Mouse (Mus musculus) limb, embryonic 11.5 days (tissue): ENCODE measurements at regions not wholly inside any gene's neighbourhood (a gene's known extent, or its start where the extent isn't known, plus 50 kb on each side); places are given as distances from the start of the nearest gene placed in this dataset.

ENCODE experiments used
- ATAC-seq: fragments of 200-750 bp; cut with Nextera tagmentation; 2 replicates; pipeline ENCODE4 v1.8.0; 2017; ENCODE audit warnings: low read depth; ENCODE audit not compliant: insufficient number of reproducible peaks, low FRiP score, low TSS enrichment
- DNase-seq: peaks from one replicate; pipeline ENCODE4 v3.0.0-alpha.2; 2015; ENCODE audit warnings: low spot score
- H3K27ac ChIP-seq: fragments of 300-500 bp; sonication (generic); replicated peaks from 2 replicates; pipeline ENCODE4 v1.5.1; 2014; ENCODE audit warnings: low read depth, mild to moderate bottlenecking, low read length
- H3K27me3 ChIP-seq: fragments of 300-500 bp; sonication (generic); 2 replicates; pipeline ENCODE4 v1.6.1; 2014; ENCODE audit warnings: mild to moderate bottlenecking, low read length, mixed read lengths; ENCODE audit not compliant: control insufficient read depth, insufficient read depth
- H3K36me3 ChIP-seq: fragments of 300-500 bp; sonication (generic); 2 replicates; pipeline ENCODE4 v1.6.1; 2014; ENCODE audit warnings: mild to moderate bottlenecking, low read length, moderate library complexity, mixed read lengths; ENCODE audit not compliant: control insufficient read depth, insufficient read depth
- H3K4me1 ChIP-seq: fragments of 300-500 bp; sonication (generic); 2 replicates; pipeline ENCODE4 v1.6.1; 2014; ENCODE audit warnings: low read length, mixed read lengths; ENCODE audit not compliant: control insufficient read depth, insufficient read depth
- H3K4me2 ChIP-seq: fragments of 300-500 bp; sonication (generic); 2 replicates; pipeline ENCODE4 v1.6.1; 2014; ENCODE audit warnings: low read depth, mild to moderate bottlenecking, moderate library complexity; ENCODE audit not compliant: severe bottlenecking
- H3K4me3 ChIP-seq: fragments of 300-500 bp; sonication (generic); 2 replicates; pipeline ENCODE4 v1.5.1; 2014; ENCODE audit warnings: low read depth, low read length
- H3K9ac ChIP-seq: fragments of 300-500 bp; sonication (generic); 2 replicates; pipeline ENCODE4 v1.6.1; 2014; ENCODE audit warnings: mild to moderate bottlenecking, low read length
- H3K9me3 ChIP-seq: fragments of 300-500 bp; sonication (generic); 2 replicates; pipeline ENCODE4 v1.6.1; 2016; ENCODE audit warnings: low read length; ENCODE audit not compliant: control insufficient read depth
- WGBS: fragments of 180-500 bp; shearing (Covaris S2); extraction: QIAGEN DNeasy Blood & Tissue Kit; methylation state at CpG from one replicate; pipeline ENCODE4 v1.1.7; 2014; 5-methylcytosine and 5-hydroxymethylcytosine counted together

DNA sequence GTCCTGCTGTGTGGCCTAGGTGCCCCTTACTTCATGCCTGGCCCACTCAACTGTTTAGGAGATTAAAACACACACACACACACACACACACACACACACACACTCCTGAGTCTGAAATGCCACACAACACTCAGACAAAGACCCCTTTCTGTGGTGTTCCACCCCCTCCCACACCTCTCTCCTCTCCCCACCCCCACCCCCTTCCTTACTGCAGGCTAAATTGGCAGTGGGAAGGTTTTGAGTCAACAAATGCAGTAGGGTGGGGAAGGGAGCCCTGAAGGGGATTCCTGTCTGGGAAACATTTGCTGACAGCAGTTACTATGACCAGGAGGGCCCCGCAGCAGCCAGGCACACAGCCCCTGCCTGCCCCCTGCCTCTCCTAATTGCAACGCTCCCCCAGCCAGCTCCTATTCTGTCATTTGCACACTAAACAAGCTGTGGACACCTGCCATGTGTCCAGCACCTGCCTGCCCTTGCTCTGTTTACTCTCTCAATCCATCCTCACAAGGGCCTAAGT lies 69.5 kb downstream of the Ephb3 start:
- peak; percentile 76 for DNase-seq
- no peak overlapping the region for H3K4me2 ChIP-seq
- no peak overlapping the region for H3K9ac ChIP-seq
- peaks cover 44% of the 10 kb centered on the region for H3K4me1 ChIP-seq
- peak; percentile 79 for ATAC-seq
- H3K9me3 ChIP-seq = no peaks in the 10 kb centered on the region; the same call in 1 of the 2 replicates
- no peak overlapping the region for H3K4me3 ChIP-seq
- H3K27ac ChIP-seq = peak overlapping the region; percentile 75
- H3K36me3 ChIP-seq = no peaks in the 10 kb centered on the region
- WGBS = 0% methylated on average over 2 of the region's 2 CpGs
- no peaks in the 10 kb centered on the region for H3K27me3 ChIP-seq

DNA sequence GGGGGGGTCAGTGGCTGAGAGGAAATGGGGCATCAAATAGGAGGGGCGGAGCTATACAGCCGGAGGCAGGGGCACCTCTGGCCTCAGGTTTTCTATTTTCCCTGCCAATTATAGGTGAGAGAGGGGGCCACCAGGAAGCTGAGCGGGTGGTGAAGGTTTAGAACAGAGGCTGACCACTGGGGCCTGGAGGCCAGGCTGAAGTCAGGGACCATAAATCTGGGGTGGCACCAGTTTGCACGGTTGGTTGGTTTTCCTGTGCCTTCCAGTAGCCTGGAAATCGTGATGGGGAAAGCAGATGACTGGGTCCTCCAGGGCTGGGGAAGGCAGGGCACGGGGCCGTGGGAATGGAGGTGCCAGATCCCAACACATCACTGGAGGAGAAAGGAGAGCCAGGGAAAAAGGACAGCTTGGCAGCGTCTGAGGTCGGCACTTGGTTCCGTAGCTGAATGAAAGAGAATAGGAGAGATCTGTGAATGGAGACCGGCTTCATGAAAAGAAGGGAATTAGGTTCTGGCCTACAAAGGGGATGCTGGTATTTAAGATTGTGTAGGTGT lies 73.3 kb downstream of the Ephb3 start:
- no peak for DNase-seq

DNA sequence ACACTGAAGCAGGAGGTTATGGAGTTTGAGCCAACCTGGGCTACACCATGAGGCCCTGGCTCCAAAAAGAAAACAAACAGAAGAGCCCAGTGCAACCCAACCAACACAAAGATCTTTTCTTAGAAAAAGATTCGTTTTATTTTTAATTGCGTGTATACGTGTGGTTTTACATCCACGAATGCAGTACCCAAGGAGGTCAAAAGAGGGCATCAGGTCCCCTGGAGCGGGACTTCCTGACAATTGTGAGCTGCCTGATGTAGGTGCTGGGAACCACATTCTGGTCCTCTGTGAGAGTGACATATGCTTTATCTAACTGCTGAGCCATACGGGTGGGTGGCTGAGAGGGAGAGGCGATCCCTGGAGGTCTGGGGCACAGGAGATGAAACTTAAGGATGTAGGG lies 73.8 kb downstream of the Ephb3 start:
- no peak overlapping the region for H3K4me3 ChIP-seq
- ATAC-seq = no peak
- no peaks in the 10 kb centered on the region for H3K27me3 ChIP-seq
- peaks cover 49% of the 10 kb centered on the region for H3K4me1 ChIP-seq
- H3K36me3 ChIP-seq = no peaks in the 10 kb centered on the region
- no peak for DNase-seq
- H3K4me2 ChIP-seq = no peak overlapping the region
- no peak overlapping the region for H3K9ac ChIP-seq
- H3K27ac ChIP-seq = no peak overlapping the region
- no peaks in the 10 kb centered on the region; the same call in 1 of the 2 replicates for H3K9me3 ChIP-seq
- 97% methylated on average over 7 of the region's 7 CpGs for WGBS

More for the DNA sequence above, 73.3 kb downstream of the Ephb3 start:
- H3K4me2 ChIP-seq = no peak overlapping the region
- no peak overlapping the region for H3K27ac ChIP-seq
- 58% methylated on average over 11 of the region's 11 CpGs for WGBS
- ATAC-seq = no peak
- H3K4me1 ChIP-seq = peaks cover 48% of the 10 kb centered on the region
- H3K9ac ChIP-seq = no peak overlapping the region
- no peak overlapping the region for H3K4me3 ChIP-seq
- H3K9me3 ChIP-seq = no peaks in the 10 kb centered on the region; the same call in 1 of the 2 replicates
- H3K27me3 ChIP-seq = no peaks in the 10 kb centered on the region
- no peaks in the 10 kb centered on the region for H3K36me3 ChIP-seq

DNA sequence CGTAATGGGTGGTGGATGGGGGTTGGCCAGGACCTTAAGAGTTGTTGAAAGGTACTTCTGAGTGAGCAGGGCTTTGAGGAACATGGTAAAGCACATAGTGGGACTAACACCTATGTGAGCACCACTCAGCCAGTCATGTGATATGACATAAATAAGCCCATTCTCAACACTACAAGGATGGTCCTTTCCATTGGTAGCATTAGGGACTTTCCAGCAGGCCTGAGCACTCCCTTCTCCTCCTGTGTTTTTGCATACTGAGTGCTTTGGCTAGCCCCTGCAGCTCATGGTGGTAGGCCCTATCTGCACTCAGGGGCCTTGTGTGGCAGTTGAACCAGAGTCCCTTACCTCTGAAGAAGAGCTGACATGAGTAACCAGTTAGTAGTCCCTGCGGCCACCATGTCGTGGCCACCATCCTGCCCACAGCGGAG lies 75.7 kb downstream of the Ephb3 start:
- H3K27me3 ChIP-seq = no peaks in the 10 kb centered on the region
- no peak for ATAC-seq
- no peaks in the 10 kb centered on the region for H3K36me3 ChIP-seq
- no peaks in the 10 kb centered on the region; the same call in 1 of the 2 replicates for H3K9me3 ChIP-seq
- no peak overlapping the region; the same call in 1 of the 2 replicates for H3K27ac ChIP-seq
- H3K4me1 ChIP-seq = peaks cover 39% of the 10 kb centered on the region
- DNase-seq = no peak
- no peak overlapping the region for H3K4me3 ChIP-seq
- no peak overlapping the region for H3K4me2 ChIP-seq
- 73% methylated on average over 4 of the region's 4 CpGs for WGBS
- H3K9ac ChIP-seq = no peak overlapping the region

DNA sequence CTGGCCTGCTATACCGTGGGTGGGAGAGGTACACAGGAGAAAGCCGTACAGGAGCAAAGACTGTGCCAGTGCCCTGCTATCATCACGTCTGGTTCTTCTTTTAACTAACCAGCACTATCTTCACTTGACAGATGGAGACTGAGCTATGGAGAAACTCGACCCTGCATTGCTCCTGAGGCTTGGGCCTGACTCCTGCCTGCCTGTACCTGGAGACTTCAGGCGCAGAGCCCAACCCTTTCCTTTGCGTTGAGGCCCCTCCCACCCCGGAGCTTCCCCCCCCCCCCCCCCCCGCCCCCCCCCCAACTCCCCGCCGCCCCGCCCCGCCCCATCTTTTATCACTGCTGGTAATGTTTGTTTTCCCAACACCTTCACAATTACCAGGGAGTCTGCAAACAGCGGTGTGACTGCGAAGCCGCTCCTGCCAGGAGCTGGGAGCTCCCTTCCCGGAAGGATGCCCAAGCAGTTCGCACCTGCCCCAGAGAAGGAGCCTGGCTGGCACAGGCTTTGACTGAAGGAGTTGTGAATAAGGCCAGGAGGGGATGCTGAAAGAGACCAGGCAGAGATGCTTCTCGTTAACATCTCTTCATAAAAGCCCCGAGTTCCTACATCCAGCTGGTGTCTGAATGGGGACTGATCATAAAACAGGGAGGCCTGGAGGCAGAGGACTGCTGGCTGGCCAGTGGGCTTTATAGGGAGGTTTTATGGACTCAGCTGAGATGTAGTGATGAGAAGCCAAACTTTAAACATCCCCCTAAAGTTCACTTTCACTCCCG lies 77.6 kb downstream of the Ephb3 start:
- WGBS = 4% methylated on average over 14 of the region's 20 CpGs
- ATAC-seq (no peak), DNase-seq (no peak)
- Histone ChIP-seq H3K4me2 (no peak overlapping the region), H3K9ac (no peak overlapping the region), H3K4me1 (peaks cover 52% of the 10 kb centered on the region), H3K36me3 (no peaks in the 10 kb centered on the region), H3K27me3 (no peaks in the 10 kb centered on the region), H3K4me3 (no peak overlapping the region), H3K27ac (peak overlapping the region; percentile 49; the same call in 1 of the 2 replicates), H3K9me3 (no peaks in the 10 kb centered on the region)

DNA sequence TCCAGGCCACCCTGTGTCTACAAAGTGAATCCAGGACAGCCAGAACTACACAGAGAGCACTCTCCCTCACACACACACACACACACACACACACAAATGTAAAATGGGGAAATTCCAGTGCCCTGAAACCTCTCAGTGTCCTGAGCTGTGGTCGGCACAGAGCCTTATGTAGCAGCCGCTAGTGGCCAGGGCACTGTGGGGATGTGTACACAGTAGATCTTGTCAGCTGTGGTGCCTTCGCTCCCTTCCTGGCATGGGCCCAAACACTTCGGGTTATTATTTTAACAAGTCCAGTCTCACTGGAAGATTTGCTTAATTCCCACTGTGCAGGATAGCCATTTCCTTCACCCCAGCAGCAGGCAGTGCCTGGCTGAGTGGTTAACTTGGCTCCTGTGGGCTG lies 81.5 kb downstream of the Ephb3 start:
- ATAC-seq (no peak), DNase-seq (no peak)
- peak overlapping the region; percentile 4; the same call in 1 of the 2 replicates for H3K27ac ChIP-seq
- no peaks in the 10 kb centered on the region for H3K36me3 ChIP-seq
- WGBS = 62% methylated on average over 4 of the region's 4 CpGs
- H3K9ac ChIP-seq = no peak overlapping the region
- peaks cover 41% of the 10 kb centered on the region for H3K4me1 ChIP-seq
- H3K4me3 ChIP-seq = no peak overlapping the region
- no peak overlapping the region for H3K4me2 ChIP-seq
- H3K27me3 ChIP-seq = no peaks in the 10 kb centered on the region
- H3K9me3 ChIP-seq = no peaks in the 10 kb centered on the region; the same call in 1 of the 2 replicates

DNA sequence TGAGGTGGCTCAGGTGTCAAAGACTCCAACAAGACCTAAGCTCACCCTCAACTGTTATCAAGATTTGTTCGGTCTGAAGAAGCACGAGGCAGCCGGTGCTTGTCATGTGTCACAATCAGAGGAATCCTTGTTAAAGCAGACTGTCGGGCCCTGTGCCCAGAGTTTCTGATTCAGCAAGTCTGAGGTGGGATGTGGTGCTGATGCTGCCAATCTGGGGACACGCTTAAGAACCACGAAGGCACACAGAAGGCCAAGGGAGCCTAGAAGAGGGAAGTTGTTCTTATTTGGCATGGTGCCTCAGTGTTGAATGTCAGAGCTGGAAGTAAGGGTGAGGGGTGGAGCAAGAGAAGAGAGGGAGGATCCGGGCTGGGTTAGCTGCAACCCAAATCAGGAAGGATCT lies 85.0 kb downstream of the Ephb3 start:
- DNase-seq = no peak

DNA sequence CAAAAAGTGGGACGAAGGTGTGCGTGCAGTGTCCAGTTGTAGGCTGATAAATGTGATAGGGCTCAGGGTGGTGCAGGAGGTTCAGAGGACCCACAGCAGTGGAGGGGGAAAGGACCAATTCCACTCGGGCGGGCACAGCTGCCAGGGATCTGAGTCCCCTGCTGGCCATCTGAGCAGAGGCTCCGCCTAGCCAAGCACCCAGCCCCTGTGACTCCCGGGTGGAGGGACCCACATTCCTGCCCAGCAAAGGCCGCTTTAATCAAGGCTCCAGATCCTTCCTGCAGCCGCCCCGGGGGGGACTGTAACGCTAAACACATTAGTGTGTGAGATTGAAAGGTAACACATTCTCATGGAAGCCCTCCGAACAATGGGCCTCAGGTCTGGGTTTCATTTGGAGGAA lies 88.5 kb downstream of the Ephb3 start:
- Histone ChIP-seq H3K9me3 (no peaks in the 10 kb centered on the region; the same call in 1 of the 2 replicates), H3K4me1 (peaks cover 28% of the 10 kb centered on the region), H3K27me3 (no peaks in the 10 kb centered on the region), H3K4me3 (no peak overlapping the region), H3K36me3 (no peaks in the 10 kb centered on the region), H3K4me2 (no peak overlapping the region), H3K9ac (0 out of 2 replicates have a peak overlapping the region, but pooled peaks have one; percentile 18), H3K27ac (no peak overlapping the region)
- ATAC-seq (no peak), DNase-seq (no peak)
- 22% methylated on average over 11 of the region's 11 CpGs for WGBS

More for the DNA sequence above, 85.0 kb downstream of the Ephb3 start:
- no peak overlapping the region for H3K9ac ChIP-seq
- no peaks in the 10 kb centered on the region for H3K27me3 ChIP-seq
- H3K4me3 ChIP-seq = no peak overlapping the region
- ATAC-seq = no peak
- no peak overlapping the region for H3K27ac ChIP-seq
- H3K4me1 ChIP-seq = peaks cover 32% of the 10 kb centered on the region
- no peaks in the 10 kb centered on the region for H3K36me3 ChIP-seq
- no peaks in the 10 kb centered on the region; the same call in 1 of the 2 replicates for H3K9me3 ChIP-seq
- 92% methylated on average over 7 of the region's 7 CpGs for WGBS
- no peak overlapping the region for H3K4me2 ChIP-seq
